Mouse (Mus musculus): Measurements from ENCODE around the gene Slc52a3.

The Slc52a3 gene

GRCm38 (mm10) chr2:151999669-152000290 is 3.5 kb downstream of the Slc52a3 start:
- no peak for DNase-seq

- no peak for DNase-seq
Observed at GRCm38 (mm10) chr2:152000291-152000679, 4.0 kb downstream of the Slc52a3 start.

GRCm38 (mm10) chr2:152000735-152001134 is 4.4 kb downstream of the Slc52a3 start:
- DNase-seq: no peak

GRCm38 (mm10) chr2:152002529-152002928 is 6.2 kb downstream of the Slc52a3 start:
- no peak for DNase-seq

- no peak for DNase-seq
Observed at GRCm38 (mm10) chr2:152007783-152008182, 11.5 kb downstream of the Slc52a3 start.

- DNase-seq: no peak
Observed at GRCm38 (mm10) chr2:152009061-152009779, 12.9 kb downstream of the Slc52a3 start.

GRCm38 (mm10) chr2:152010251-152010650 is 13.9 kb downstream of the Slc52a3 start:
- no peak for DNase-seq

GRCm38 (mm10) chr2:152010661-152011060 is 14.3 kb downstream of the Slc52a3 start:
- DNase-seq: no peak

GRCm38 (mm10) chr2:152011724-152012123 is 15.4 kb downstream of the Slc52a3 start:
- DNase-seq: no peak

- DNase-seq: no peak
Observed at GRCm38 (mm10) chr2:152012222-152012621, 15.9 kb downstream of the Slc52a3 start.

GRCm38 (mm10) chr2:152012701-152013100 is 16.4 kb downstream of the Slc52a3 start:
- DNase-seq: no peak

GRCm38 (mm10) chr2:152015997-152016396 is 19.7 kb downstream of the Slc52a3 start:
- DNase-seq: no peak

GRCm38 (mm10) chr2:152016666-152017065 is 20.4 kb downstream of the Slc52a3 start:
- DNase-seq: no peak

- DNase-seq: peak; percentile 34
Observed at GRCm38 (mm10) chr2:152020255-152020654, 23.9 kb downstream of the Slc52a3 start.

GRCm38 (mm10) chr2:152022022-152022421 is 25.7 kb downstream of the Slc52a3 start:
- DNase-seq: no peak

- DNase-seq: no peak
Observed at GRCm38 (mm10) chr2:152024883-152025422, 28.6 kb downstream of the Slc52a3 start.

- peak; percentile 87 for DNase-seq
Observed at GRCm38 (mm10) chr2:152029252-152030082, 33.2 kb downstream of the Slc52a3 start.

GRCm38 (mm10) chr2:152030986-152031385 is 34.7 kb downstream of the Slc52a3 start:
- DNase-seq: no peak

- no peak for DNase-seq
Observed at GRCm38 (mm10) chr2:152040101-152040500, 43.8 kb downstream of the Slc52a3 start.

- no peak for DNase-seq
Observed at GRCm38 (mm10) chr2:152047116-152048002, 51.0 kb downstream of the Slc52a3 start.

GRCm38 (mm10) chr2:152048003-152048980 is 52.0 kb downstream of the Slc52a3 start:
- DNase-seq: no peak

Data from right cerebral cortex, adult 18-20 months (tissue).